Mouse (Mus musculus) spleen, postnatal 36 days (tissue): ENCODE measurements around the gene Fam221b.
A peak's percentile ranks its signal among the peaks of the same experiment; 100 is the strongest.

Experiments
- DNase-seq, 2 experiments: peaks; one replicate each; pipeline ENCODE4 v3.0.0; 2022; ENCODE audit warnings: low spot score in 2 of 2, mixed read lengths in 1 of 2

The Fam221b gene

DNA sequence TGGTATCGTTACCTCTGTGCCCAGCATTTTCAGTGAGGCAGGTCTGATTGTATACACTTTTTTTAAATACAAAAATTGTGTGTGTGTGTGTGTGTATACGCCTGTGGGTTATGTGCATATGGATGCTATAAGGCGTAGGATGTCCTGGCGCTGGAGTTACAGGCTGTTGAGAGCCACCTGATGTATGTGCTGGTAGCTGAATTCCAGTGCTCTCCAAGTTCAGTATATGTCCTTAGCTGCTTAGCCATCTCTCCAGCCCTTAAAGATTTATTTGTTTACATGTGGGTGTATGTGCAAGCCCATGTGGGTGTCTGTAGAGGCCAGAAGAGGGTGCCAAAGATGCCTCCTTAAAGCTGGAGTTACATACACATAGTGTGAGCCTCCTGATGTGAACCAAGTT lies 11.8 kb downstream of the Fam221b start:
- no peak for DNase-seq

DNA sequence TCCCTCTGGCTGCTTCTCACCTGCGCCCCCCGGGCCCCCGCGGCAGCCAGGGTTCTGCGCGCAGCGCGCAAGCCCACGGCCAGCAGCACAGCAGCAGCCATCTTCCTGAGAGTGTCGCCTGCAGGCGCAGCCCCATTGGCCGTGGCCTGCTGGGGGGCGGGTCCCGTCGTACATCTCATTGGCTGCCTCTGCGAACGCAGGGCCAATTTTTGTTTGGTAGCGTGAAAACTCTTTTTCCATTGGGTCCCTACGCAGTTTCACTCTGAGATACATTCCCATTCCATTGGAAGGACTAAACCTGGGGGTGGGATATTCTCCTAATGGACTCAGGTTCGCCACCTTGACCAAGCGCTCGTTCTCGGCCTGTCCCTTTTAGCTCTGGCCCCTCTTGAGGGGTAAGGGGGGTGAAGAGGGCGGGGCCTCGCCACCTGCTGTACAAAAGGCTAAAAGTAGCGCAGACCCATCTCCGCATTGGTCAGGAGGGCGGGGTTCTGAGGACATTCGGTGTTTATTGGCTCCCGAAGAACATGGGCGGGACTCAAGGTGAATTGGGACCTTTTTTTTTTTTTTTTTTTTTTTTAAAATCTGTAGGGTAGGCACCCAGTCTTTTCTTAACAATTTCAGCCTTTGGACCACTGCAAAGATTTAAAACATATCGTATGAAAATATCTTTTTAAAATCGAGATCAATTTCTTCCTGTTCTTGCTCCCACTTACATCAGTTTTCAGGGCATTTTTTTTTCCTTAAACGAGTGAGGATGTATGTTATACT lies 12.4 kb downstream of the Fam221b start, which contains the start of gene Hint2:
TSS of gene Hint2 (minus strand) at position 128 of the 771 bp plus-strand sequence.
- peak; percentile 93 to 94 for DNase-seq

DNA sequence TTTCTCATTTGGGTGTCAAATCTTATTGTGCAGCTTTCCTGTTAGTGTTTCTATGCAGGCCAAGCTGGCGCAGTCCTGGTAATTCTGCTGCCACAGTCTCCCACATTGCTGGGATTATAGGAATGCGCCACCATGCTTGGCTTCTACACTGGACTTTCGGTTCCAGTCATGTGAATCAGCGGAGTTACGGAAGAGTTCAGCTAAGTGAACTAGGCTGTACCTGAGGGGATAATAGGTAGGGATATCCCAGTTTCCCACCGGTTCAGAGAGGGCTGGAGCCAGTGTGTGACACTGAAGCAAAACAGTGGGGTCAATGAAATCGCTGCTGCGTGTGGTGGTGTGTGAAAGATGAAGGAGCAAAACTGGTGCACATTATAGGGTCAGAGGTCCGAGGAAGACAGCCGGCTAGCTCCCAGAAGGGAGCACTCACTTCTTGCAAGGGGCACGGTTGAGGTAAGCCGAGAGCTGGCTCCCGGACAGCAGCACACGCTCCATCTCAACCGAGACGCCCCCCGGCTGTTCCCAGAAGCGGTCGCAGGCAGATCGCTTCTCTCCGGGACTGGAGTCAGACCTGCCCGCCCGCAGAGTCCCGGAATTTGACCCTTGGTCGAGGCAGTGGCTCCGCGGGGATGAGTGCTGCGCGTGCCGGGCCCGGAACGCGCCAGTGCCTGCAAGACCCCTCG lies 13.1 kb downstream of the Fam221b start:
- no peak for DNase-seq

GRCm38 (mm10) chr4:43653161-43654015 lies 15.6 kb downstream of the Fam221b start, which contains the start of gene Spag8:
Gene Spag8 (minus strand): TSS chr4:43653594.
- DNase-seq = peak; percentile 27 to 32

DNA sequence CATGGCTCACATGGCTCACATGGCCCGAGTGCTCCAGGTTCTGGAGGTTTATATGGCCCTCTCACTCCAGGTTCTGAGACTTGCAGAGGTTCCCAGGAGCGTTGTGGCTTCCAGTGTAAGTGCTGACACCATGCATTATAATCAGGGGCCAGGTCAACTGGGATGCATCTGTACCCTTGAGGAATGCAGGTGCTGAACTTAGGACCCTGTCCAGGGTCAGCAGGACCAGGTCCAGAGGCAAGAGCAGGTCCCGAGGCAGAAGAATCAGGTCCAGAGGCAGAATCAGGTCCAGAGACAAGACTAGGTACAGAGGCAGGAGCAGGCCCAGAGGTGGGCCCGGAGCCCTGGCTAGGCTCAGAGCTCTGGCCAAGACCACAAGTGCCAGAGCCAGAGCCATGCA lies 16.2 kb downstream of the Fam221b start:
- no peak for DNase-seq

GRCm38 (mm10) chr4:43649783-43650182 lies 19.2 kb downstream of the Fam221b start:
- DNase-seq = no peak

DNA sequence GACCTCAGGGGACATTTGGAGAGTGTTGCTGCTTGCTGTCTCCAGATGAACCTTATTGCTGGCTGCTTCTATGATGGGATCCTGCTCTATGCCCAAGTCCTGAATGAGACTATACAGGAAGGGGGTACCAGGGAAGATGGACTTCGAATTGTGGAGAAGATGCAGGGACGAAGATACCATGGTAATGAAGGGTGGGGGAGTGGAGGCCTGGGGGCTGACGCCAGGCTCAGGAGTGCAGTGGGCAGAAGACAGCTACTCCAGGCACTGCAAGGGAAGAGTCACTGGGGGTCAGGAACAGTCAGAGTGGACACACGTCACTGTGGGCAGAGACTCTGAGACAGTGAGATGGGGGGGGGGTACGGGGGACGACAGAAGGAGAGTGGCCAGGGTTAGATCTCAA lies 28.5 kb downstream of the Fam221b start:
- no peak for DNase-seq

DNA sequence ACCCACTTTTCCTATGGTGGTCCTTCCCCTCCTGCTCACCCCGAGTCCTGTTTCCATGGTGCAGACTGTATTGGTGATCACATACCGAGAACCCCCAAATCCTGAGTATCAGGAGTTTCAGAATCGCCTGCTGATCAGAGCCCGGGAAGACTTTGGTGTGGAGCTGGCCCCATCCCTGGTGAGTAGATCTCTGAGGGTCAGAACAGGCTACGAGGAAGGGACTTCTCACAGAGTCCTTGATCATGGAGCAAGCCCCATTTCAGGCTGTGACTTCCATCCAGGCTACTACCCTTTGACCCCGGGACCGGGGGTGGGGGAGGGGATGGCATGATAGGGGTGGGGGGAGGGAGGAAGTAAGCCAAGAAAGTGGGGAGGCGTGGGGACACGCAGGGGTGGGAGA lies 28.9 kb downstream of the Fam221b start:
- no peak for DNase-seq

- no peak for DNase-seq
Measured at GRCm38 (mm10) chr4:43636751-43637150, 32.2 kb downstream of the Fam221b start.

- DNase-seq = no peak
Measured at GRCm38 (mm10) chr4:43634621-43635374, 34.1 kb downstream of the Fam221b start.

GRCm38 (mm10) chr4:43633736-43634135 lies 35.2 kb downstream of the Fam221b start:
- no peak for DNase-seq

DNA sequence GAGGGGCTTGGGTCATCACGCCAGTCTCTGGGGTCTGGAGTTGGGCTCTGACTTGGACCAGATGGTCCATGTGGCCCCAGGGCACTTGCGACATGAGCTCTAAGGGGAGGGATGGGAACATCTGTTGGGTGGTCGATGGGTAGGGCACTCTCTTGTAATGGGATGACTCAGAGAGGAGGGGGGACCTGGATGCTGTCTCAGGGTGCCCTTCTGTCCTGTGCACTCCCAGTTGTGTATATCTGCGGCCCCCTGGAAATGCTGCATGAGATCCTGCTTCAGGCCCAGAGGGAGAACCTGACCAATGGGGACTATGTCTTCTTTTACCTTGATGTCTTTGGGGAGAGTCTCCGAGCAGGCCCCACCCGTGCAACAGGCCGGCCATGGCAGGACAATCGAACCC lies 35.6 kb downstream of the Fam221b start:
- no peak for DNase-seq

DNA sequence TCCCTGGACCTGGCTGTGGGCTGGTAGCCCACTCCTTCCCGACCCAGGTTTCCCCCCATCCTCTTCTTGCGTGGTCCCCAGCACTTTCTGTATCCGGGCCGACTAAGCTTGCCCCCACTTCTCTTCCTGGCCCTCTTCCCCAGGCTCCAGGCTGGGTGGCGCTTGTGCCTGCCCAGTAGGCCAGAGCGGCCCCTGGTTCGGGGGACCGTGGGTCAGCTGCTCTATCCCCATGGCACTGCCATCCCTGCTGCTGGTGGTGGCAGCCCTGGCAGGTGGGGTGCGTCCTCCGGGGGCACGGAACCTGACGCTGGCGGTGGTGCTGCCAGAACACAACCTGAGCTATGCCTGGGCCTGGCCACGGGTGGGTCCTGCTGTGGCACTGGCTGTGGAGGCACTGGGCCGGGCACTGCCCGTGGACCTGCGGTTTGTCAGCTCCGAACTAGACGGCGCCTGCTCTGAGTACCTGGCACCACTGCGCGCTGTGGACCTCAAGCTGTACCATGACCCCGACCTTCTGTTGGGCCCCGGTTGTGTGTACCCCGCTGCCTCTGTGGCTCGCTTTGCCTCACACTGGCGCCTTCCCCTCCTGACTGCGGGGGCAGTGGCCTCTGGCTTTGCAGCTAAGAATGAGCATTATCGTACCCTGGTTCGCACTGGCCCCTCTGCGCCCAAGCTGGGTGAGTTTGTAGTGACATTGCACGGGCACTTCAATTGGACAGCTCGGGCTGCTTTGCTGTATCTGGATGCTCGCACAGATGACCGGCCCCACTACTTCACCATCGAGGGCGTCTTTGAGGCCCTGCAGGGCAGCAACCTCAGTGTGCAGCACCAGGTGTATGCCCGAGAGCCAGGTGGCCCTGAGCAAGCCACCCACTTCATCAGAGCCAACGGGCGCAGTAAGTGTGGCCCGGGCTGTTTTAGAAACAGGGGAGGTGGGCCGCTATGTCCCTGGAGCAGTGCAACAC lies 36.7 kb downstream of the Fam221b start:
- DNase-seq = no peak

DNA sequence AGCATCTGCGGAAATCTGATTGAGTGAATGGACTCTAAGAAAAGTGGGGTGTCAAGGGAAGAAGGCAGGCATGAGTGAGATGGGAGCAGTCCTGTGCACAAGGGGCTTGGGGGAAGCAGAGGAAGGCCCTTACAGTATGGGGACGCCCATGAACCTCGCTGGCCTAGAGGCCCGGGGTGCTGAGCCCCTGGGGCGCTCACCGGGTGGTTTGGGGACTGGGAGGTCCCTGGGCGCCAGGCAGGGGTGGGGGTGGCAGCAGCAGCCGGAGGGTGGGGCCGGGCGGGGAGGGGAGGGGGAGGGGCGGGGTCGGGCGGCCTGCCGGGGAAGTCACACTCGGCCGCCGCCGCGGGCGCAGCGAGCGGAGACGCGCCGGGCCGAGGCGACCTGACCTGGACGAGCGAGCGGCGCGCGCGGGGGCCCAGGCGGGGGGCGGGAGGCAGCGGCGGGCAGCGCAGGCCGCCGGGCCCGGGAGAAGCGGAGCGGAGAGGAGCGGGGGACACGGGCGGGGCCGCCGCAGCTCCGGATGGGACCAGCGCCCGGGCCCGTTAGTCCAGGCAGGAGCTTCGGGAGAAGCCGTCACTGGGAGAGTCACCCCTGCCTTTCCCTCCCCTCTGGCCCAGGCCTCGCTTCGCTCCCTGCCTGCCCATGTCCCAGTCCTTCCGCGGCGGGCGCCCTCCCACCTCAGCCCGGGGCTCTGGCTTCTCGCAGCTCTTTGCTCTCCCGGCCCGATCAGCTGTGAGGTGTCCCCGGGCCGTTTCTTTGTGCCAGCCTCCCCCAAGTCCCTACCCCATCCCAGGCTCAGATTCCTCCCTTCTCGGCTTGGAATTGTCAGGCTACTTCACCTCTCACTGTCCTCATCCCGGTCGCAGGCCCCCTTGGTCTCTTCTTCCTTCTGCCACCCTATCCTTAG lies 37.6 kb downstream of the Fam221b start, which contains the start of gene Npr2:
TSS of gene Npr2 (plus strand) at position 890 of the 910 bp plus-strand sequence.
- DNase-seq = no peak

GRCm38 (mm10) chr4:43630671-43631045 lies 38.3 kb downstream of the Fam221b start:
- DNase-seq = no peak

- peak; percentile 55 to 67 for DNase-seq
Measured at GRCm38 (mm10) chr4:43630030-43630581, 38.8 kb downstream of the Fam221b start.

DNA sequence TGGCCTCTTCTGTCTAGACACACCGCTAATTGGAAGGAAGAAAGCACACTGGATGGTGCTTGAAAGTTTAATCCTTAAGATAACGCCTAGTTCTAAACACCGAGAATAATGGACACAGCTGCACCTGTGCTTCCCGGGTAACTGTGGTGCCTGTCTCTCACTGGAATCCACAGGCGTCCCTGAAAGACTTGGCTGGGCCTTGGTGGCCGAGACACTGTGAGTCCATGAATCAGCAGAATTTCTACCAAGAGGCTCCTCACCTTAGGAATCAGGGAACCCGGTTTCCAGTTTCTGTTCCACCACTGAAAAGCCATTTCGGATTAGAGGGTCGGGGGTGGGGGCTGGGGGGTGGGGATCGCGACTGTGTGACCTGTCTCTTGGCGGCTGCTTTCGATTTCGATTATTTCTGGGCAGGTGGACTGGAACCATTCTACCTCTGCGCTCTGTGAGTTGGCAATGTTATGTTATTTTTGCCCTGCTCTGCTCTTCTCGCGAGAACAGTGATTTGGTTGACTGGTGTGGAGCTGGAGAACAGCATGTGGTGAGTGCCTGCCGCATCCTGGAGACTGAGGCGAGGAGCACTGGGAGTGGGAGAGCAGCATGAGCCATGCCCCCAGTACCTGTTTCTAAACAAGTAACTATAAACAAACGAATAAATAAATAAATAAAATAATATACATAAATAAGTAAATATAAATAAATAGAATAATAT lies 39.7 kb downstream of the Fam221b start:
- DNase-seq = no peak

- no peak for DNase-seq
Measured at GRCm38 (mm10) chr4:43620146-43620778, 48.7 kb downstream of the Fam221b start.
